Mouse (Mus musculus) hindbrain, embryonic 10.5 days (tissue): ENCODE data around the gene Gpm6b. TPM values are rescaled to one million over a fixed set of nuclear protein-coding genes. Genes with fewer than 3 reads are reported as not detected.

Experiments used
- DNase-seq: peaks from one replicate; pipeline ENCODE4 v3.0.0-alpha.2; 2017; ENCODE audit warnings: low spot score
- H3K27ac ChIP-seq: fragments of 300-500 bp; sonication (generic); 2 replicates; pipeline ENCODE4 v1.5.1; 2016; ENCODE audit warnings: mild to moderate bottlenecking, moderate library complexity
- H3K27me3 ChIP-seq: fragments of 300-500 bp; sonication (generic); 2 replicates; pipeline ENCODE4 v1.6.1; 2016; ENCODE audit warnings: mild to moderate bottlenecking; ENCODE audit not compliant: poor library complexity, insufficient read depth, severe bottlenecking
- H3K36me3 ChIP-seq: fragments of 300-500 bp; sonication (generic); 2 replicates; pipeline ENCODE4 v1.6.1; 2016; ENCODE audit warnings: mild to moderate bottlenecking, moderate library complexity
- H3K4me1 ChIP-seq: fragments of 300-500 bp; sonication (generic); replicated peaks from 2 replicates; pipeline ENCODE4 v1.6.1; 2016; ENCODE audit warnings: mild to moderate bottlenecking
- H3K4me3 ChIP-seq: fragments of 300-500 bp; sonication (generic); 2 replicates; pipeline ENCODE4 v1.5.1; 2016; ENCODE audit warnings: mild to moderate bottlenecking, moderate library complexity
- H3K9me3 ChIP-seq: fragments of 300-500 bp; sonication (generic); 2 replicates; pipeline ENCODE4 v1.6.1; 2016; ENCODE audit warnings: mild to moderate bottlenecking, moderate library complexity
- WGBS: fragments of 180-500 bp; shearing (Covaris S2); methylation state at CpG from one replicate; pipeline ENCODE4 v1.1.7; 2016; 5-methylcytosine and 5-hydroxymethylcytosine counted together
- polyA plus RNA-seq: library from polyadenylated mRNA; unstranded; fragments of >200 nt; fragmentation: Nextera tagmentation; extraction: Ambion mirVana; gene quantifications from 2 replicates; pipeline ENCODE4 v1.2.1, GENCODE M21; 2016

Gpm6b gene
- 89.6 and 127 TPM in 2 replicates for polyA plus RNA-seq

GRCm38 (mm10) chrX:166238831-166239460 is at the start of gene Gpm6b:
TSS of gene Gpm6b (plus strand) at chrX:166238911.
- H3K9me3 ChIP-seq = no peaks in the 10 kb centered on the region
- H3K27ac ChIP-seq = peak within 1 kb of the TSS; percentile 85
- DNase-seq = peak; percentile 61
- H3K36me3 ChIP-seq = no peaks in the 10 kb centered on the region
- H3K27me3 ChIP-seq = peaks cover 60% of the 10 kb centered on the region
- no peaks in the 10 kb centered on the region; the same call in 1 of the 2 replicates for H3K4me1 ChIP-seq
- WGBS = 23% methylated on average over 62 of the region's 63 CpGs
- H3K4me3 ChIP-seq = peak within 1 kb of the TSS; percentile 66

GRCm38 (mm10) chrX:166196327-166196726 is 42.4 kb upstream of the Gpm6b start:
- Histone ChIP-seq H3K27me3 (peaks cover 5% of the 10 kb centered on the region; the same call in 1 of the 2 replicates), H3K4me3 (no peak overlapping the region), H3K36me3 (peaks cover 21% of the 10 kb centered on the region), H3K9me3 (no peaks in the 10 kb centered on the region), H3K27ac (no peak overlapping the region), H3K4me1 (no peaks in the 10 kb centered on the region)
- no peak for DNase-seq

GRCm38 (mm10) chrX:166198266-166198665 is 40.4 kb upstream of the Gpm6b start:
- no peak for DNase-seq
- H3K4me1 ChIP-seq = no peaks in the 10 kb centered on the region
- H3K9me3 ChIP-seq = no peaks in the 10 kb centered on the region
- 0 out of 2 replicates have a peak, but pooled peaks cover 7% of the 10 kb centered on the region for H3K36me3 ChIP-seq
- no peak overlapping the region for H3K4me3 ChIP-seq
- 97% methylated on average over 2 of the region's 2 CpGs for WGBS
- no peak overlapping the region for H3K27ac ChIP-seq
- H3K27me3 ChIP-seq = peaks cover 5% of the 10 kb centered on the region; the same call in 1 of the 2 replicates

GRCm38 (mm10) chrX:166199812-166200211 is 38.9 kb upstream of the Gpm6b start:
- Histone ChIP-seq H3K4me1 (no peaks in the 10 kb centered on the region), H3K27ac (no peak overlapping the region), H3K9me3 (no peaks in the 10 kb centered on the region), H3K36me3 (0 out of 2 replicates have a peak, but pooled peaks cover 7% of the 10 kb centered on the region), H3K27me3 (0 out of 2 replicates have a peak, but pooled peaks cover 5% of the 10 kb centered on the region), H3K4me3 (no peak overlapping the region)
- DNase-seq = no peak

- no peaks in the 10 kb centered on the region for H3K36me3 ChIP-seq
- H3K4me1 ChIP-seq = no peaks in the 10 kb centered on the region
- H3K9me3 ChIP-seq = no peaks in the 10 kb centered on the region
- no peak overlapping the region for H3K4me3 ChIP-seq
- 82% methylated on average over 2 of the region's 2 CpGs for WGBS
- H3K27me3 ChIP-seq = peaks cover 63% of the 10 kb centered on the region
- no peak overlapping the region for H3K27ac ChIP-seq
- DNase-seq = no peak
These were observed 24.1 kb upstream of the Gpm6b start for GRCm38 (mm10) chrX:166214576-166214975.

- Histone ChIP-seq H3K4me3 (no peak overlapping the region), H3K27me3 (peaks cover 69% of the 10 kb centered on the region)
- WGBS = 82% methylated on average over 6 of the region's 6 CpGs
These were observed 22.5 kb upstream of the Gpm6b start for GRCm38 (mm10) chrX:166216248-166216647.

GRCm38 (mm10) chrX:166216720-166217119 is 22.0 kb upstream of the Gpm6b start:
- Histone ChIP-seq H3K27me3 (peaks cover 67% of the 10 kb centered on the region), H3K4me3 (no peak overlapping the region), H3K27ac (no peak overlapping the region), H3K4me1 (no peaks in the 10 kb centered on the region), H3K36me3 (no peaks in the 10 kb centered on the region), H3K9me3 (no peaks in the 10 kb centered on the region)
- WGBS = 92% methylated on average over 8 of the region's 8 CpGs
- no peak for DNase-seq

More at GRCm38 (mm10) chrX:166216248-166216647, 22.5 kb upstream of the Gpm6b start:
- H3K36me3 ChIP-seq = no peaks in the 10 kb centered on the region
- H3K27ac ChIP-seq = no peak overlapping the region
- DNase-seq = no peak
- H3K9me3 ChIP-seq = no peaks in the 10 kb centered on the region
- no peaks in the 10 kb centered on the region for H3K4me1 ChIP-seq

- Histone ChIP-seq H3K4me1 (no peaks in the 10 kb centered on the region), H3K4me3 (no peak overlapping the region), H3K27me3 (peaks cover 57% of the 10 kb centered on the region), H3K27ac (no peak overlapping the region), H3K36me3 (no peaks in the 10 kb centered on the region), H3K9me3 (no peaks in the 10 kb centered on the region)
- WGBS = 67% methylated on average over 5 of the region's 5 CpGs
- no peak for DNase-seq
These were observed 19.4 kb upstream of the Gpm6b start for GRCm38 (mm10) chrX:166219331-166219730.

- H3K4me1 ChIP-seq = no peaks in the 10 kb centered on the region
- H3K9me3 ChIP-seq = no peaks in the 10 kb centered on the region
- no peak overlapping the region for H3K27ac ChIP-seq
- WGBS = 82% methylated on average over 5 of the region's 5 CpGs
- H3K4me3 ChIP-seq = no peak overlapping the region
- no peak for DNase-seq
- H3K36me3 ChIP-seq = no peaks in the 10 kb centered on the region
- H3K27me3 ChIP-seq = peaks cover 45% of the 10 kb centered on the region
These were observed 11.9 kb upstream of the Gpm6b start for GRCm38 (mm10) chrX:166226856-166227255.

- Histone ChIP-seq H3K4me3 (no peak overlapping the region), H3K27me3 (peaks cover 53% of the 10 kb centered on the region), H3K27ac (no peak overlapping the region), H3K4me1 (no peaks in the 10 kb centered on the region), H3K36me3 (no peaks in the 10 kb centered on the region), H3K9me3 (no peaks in the 10 kb centered on the region)
- WGBS = 77% methylated on average over 3 of the region's 3 CpGs
- DNase-seq = no peak
These were observed 9.0 kb upstream of the Gpm6b start for GRCm38 (mm10) chrX:166229750-166230149.

GRCm38 (mm10) chrX:166230515-166231267 is 8.0 kb upstream of the Gpm6b start:
- H3K27me3 ChIP-seq = peaks cover 44% of the 10 kb centered on the region
- DNase-seq = no peak
- no peaks in the 10 kb centered on the region for H3K4me1 ChIP-seq
- no peaks in the 10 kb centered on the region for H3K9me3 ChIP-seq
- no peak overlapping the region for H3K27ac ChIP-seq
- H3K4me3 ChIP-seq = no peak overlapping the region
- 84% methylated on average over 6 of the region's 6 CpGs for WGBS
- no peaks in the 10 kb centered on the region for H3K36me3 ChIP-seq

- WGBS = 56% methylated on average over 2 of the region's 2 CpGs
- no peaks in the 10 kb centered on the region; the same call in 1 of the 2 replicates for H3K4me1 ChIP-seq
- no peak overlapping the region for H3K27ac ChIP-seq
- DNase-seq = no peak
- peaks cover 60% of the 10 kb centered on the region for H3K27me3 ChIP-seq
- no peak overlapping the region for H3K4me3 ChIP-seq
- no peaks in the 10 kb centered on the region for H3K36me3 ChIP-seq
- no peaks in the 10 kb centered on the region for H3K9me3 ChIP-seq
These were observed 2.6 kb upstream of the Gpm6b start for GRCm38 (mm10) chrX:166236131-166236530.

- no peak for DNase-seq
- Histone ChIP-seq H3K4me1 (no peaks in the 10 kb centered on the region; the same call in 1 of the 2 replicates), H3K9me3 (no peaks in the 10 kb centered on the region), H3K27ac (peak overlapping the region; percentile 85), H3K4me3 (peak overlapping the region; percentile 66), H3K27me3 (peaks cover 60% of the 10 kb centered on the region), H3K36me3 (no peaks in the 10 kb centered on the region)
- WGBS = 24% methylated on average over 13 of the region's 13 CpGs
These were observed 809 bp downstream of the Gpm6b start for GRCm38 (mm10) chrX:166239520-166239919.
